Comparison of ENCODE assay signal across 31 mouse cellular contexts in genomic region chr8:103859130-103859529, GRCm38 (mm10).
"Had no signal": no experiment of that assay in that cellular context is flagged by ENCODE, and none has a peak within 500 bp of the region (broad histone marks: within the 10 kb centered on the region; RNA-seq: fewer than 3 reads in every experiment).

No protein-coding gene starts in this region.

- H3K9ac ChIP-seq: limb, embryonic 12.5 days; limb, embryonic 13.5 days; limb, embryonic 15.5 days; liver, embryonic 12.5 days; liver, embryonic 13.5 days; liver, embryonic 14.5 days; liver, embryonic 15.5 days; liver, postnatal 0 days; lung, embryonic 14.5 days; lung, embryonic 15.5 days; midbrain, embryonic 12.5 days; midbrain, embryonic 13.5 days; midbrain, embryonic 15.5 days; neural tube, embryonic 12.5 days had no signal

- H3K4me2 ChIP-seq: limb, embryonic 12.5 days; limb, embryonic 13.5 days; limb, embryonic 15.5 days; liver, embryonic 11.5 days; liver, embryonic 12.5 days; liver, embryonic 13.5 days; liver, embryonic 15.5 days; lung, embryonic 14.5 days; lung, embryonic 15.5 days; midbrain, embryonic 11.5 days; midbrain, embryonic 12.5 days; midbrain, embryonic 13.5 days; midbrain, embryonic 15.5 days; neural tube, embryonic 12.5 days had no signal

- H3K9me3 ChIP-seq: limb, embryonic 10.5 days; limb, embryonic 12.5 days; limb, embryonic 13.5 days; limb, embryonic 15.5 days; liver, embryonic 12.5 days; liver, embryonic 13.5 days; liver, embryonic 15.5 days; lung, embryonic 15.5 days; midbrain, embryonic 10.5 days; midbrain, embryonic 12.5 days; midbrain, embryonic 13.5 days; midbrain, embryonic 15.5 days; neural tube, embryonic 12.5 days had no signal

- H3K4me1 ChIP-seq: liver, embryonic 12.5 days; liver, embryonic 13.5 days; liver, embryonic 15.5 days; megakaryocyte, embryonic 14.5 days; midbrain, embryonic 15.5 days; neural tube, embryonic 12.5 days had no signal

- DNase-seq: left cerebral cortex, postnatal 4 days; liver; liver, embryonic 13.5 days; liver, postnatal 0 days; lung, adult 18-20 months; lung, adult 2 months; lung, embryonic 14.5 days; lung, postnatal 10 days; lung, postnatal 36 days; lung, postnatal 4 days; midbrain, embryonic 14.5 days had no signal

- ATAC-seq: liver, embryonic 12.5 days; liver, postnatal 0 days; midbrain, embryonic 13.5 days; midbrain, embryonic 15.5 days; midbrain, embryonic 16.5 days had no signal

- H3K36me3 ChIP-seq: limb, embryonic 10.5 days; limb, embryonic 12.5 days; limb, embryonic 13.5 days; limb, embryonic 15.5 days; liver, embryonic 12.5 days; liver, embryonic 13.5 days; liver, embryonic 15.5 days; lung, embryonic 15.5 days; midbrain, embryonic 10.5 days; midbrain, embryonic 12.5 days; midbrain, embryonic 13.5 days; midbrain, embryonic 15.5 days; neural tube, embryonic 12.5 days had no signal

- H3K27me3 ChIP-seq: limb, embryonic 12.5 days; limb, embryonic 13.5 days; limb, embryonic 15.5 days; liver, embryonic 12.5 days; liver, embryonic 13.5 days; liver, embryonic 15.5 days; lung, embryonic 15.5 days; megakaryocyte, embryonic 14.5 days; midbrain, embryonic 12.5 days; midbrain, embryonic 13.5 days; midbrain, embryonic 15.5 days; neural tube, embryonic 12.5 days had no signal

- H3K4me3 ChIP-seq: left cerebral cortex, adult 2 months; limb, embryonic 10.5 days; limb, embryonic 12.5 days; limb, embryonic 13.5 days; limb, embryonic 15.5 days; liver, embryonic 12.5 days; liver, embryonic 13.5 days; liver, embryonic 15.5 days; lung, embryonic 15.5 days; megakaryocyte, embryonic 14.5 days; midbrain, embryonic 10.5 days; midbrain, embryonic 12.5 days; midbrain, embryonic 13.5 days; midbrain, embryonic 15.5 days; myocyte; neural tube, embryonic 12.5 days had no signal

- H3K27ac ChIP-seq: left cerebral cortex, adult 2 months; limb, embryonic 10.5 days; limb, embryonic 12.5 days; limb, embryonic 13.5 days; limb, embryonic 15.5 days; liver, embryonic 12.5 days; liver, embryonic 13.5 days; liver, embryonic 14.5 days; liver, embryonic 15.5 days; lung, embryonic 15.5 days; macrophage; midbrain, embryonic 10.5 days; midbrain, embryonic 12.5 days; midbrain, embryonic 13.5 days; midbrain, embryonic 15.5 days; neural tube, embryonic 12.5 days had no signal
